Mouse (Mus musculus): ENCODE measurements around the gene Crtam. TPM values are rescaled to one million over a fixed set of nuclear protein-coding genes. Genes with fewer than 3 reads are reported as not detected.

The Crtam gene
- polyA plus RNA-seq, 1 experiment from 2014 or later = 0.17 TPM

DNA sequence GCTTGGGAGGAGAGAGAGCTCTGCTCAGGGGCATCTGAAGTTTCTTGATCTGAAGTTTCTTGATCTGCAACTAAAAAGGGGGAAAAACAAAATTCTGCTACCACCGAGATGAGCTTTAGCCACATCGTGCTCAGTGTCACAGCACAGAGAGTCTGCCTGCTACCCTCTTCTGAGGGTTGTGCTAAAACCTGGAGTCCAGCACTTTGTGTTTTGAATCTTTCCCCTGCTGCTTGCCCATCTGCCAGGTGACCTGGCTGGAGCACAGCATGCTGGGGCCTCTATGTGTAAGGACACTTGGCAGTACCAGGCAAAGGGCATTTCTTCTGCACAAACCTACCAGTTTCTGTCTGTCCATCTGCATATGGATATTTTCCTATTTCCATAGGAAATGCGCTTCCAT is 20.1 kb downstream of the Crtam start:
- no peak for DNase-seq (ENCODE audit: low spot score)
- H3K4me1 ChIP-seq (replicated peaks; ENCODE audit: control insufficient read depth, insufficient read depth, low read length) = no peaks in the 10 kb centered on the region
- no peak overlapping the region for H3K4me2 ChIP-seq (replicated peaks; ENCODE audit: low read depth, low read length)
- ATAC-seq (ENCODE audit: low FRiP score) = no peak
- H3K27ac ChIP-seq (ENCODE audit: low read depth, low read length) = no peak overlapping the region
- WGBS = 80% methylated on average over 3 of the region's 3 CpGs
- no peaks in the 10 kb centered on the region for H3K9me3 ChIP-seq (ENCODE audit: control insufficient read depth, low read length)
- H3K36me3 ChIP-seq (ENCODE audit: control insufficient read depth, insufficient read depth, low read length) = no peaks in the 10 kb centered on the region
- H3K27me3 ChIP-seq (ENCODE audit: control insufficient read depth, insufficient read depth, low read length) = no peaks in the 10 kb centered on the region
- H3K4me3 ChIP-seq (ENCODE audit: low read depth, low read length) = no peak overlapping the region
- no peak overlapping the region for H3K9ac ChIP-seq (ENCODE audit: low read depth, low read length)

DNA sequence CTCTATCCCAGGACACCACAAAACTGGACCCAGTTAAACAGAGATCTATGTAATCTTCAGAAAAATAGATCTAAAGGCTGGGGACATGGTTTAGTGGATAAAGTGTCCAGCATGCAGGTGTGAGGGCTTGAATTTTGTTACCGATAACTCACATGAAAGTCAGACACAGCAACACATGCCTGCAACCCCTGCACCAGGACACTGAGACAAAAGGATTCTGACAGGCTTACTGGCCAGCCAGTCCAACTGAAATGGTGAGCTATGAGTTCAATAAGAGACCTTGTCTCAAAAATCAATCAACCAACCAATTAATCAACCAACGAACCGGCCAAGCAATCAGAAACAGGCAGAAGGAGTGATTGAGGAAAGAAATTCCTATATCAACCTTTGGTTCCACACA is 20.7 kb downstream of the Crtam start:
- Histone ChIP-seq H3K4me1 (replicated peaks; ENCODE audit: control insufficient read depth, insufficient read depth, low read length) (no peaks in the 10 kb centered on the region), H3K9me3 (ENCODE audit: control insufficient read depth, low read length) (no peaks in the 10 kb centered on the region), H3K27me3 (ENCODE audit: control insufficient read depth, insufficient read depth, low read length) (no peaks in the 10 kb centered on the region), H3K4me2 (replicated peaks; ENCODE audit: low read depth, low read length) (no peak overlapping the region), H3K4me3 (ENCODE audit: low read depth, low read length) (no peak overlapping the region), H3K36me3 (ENCODE audit: control insufficient read depth, insufficient read depth, low read length) (no peaks in the 10 kb centered on the region), H3K27ac (ENCODE audit: low read depth, low read length) (no peak overlapping the region), H3K9ac (ENCODE audit: low read depth, low read length) (no peak overlapping the region)
- DNase-seq (ENCODE audit: low spot score) (no peak), ATAC-seq (ENCODE audit: low FRiP score) (no peak)
- 88% methylated on average over 3 of the region's 3 CpGs for WGBS

DNA sequence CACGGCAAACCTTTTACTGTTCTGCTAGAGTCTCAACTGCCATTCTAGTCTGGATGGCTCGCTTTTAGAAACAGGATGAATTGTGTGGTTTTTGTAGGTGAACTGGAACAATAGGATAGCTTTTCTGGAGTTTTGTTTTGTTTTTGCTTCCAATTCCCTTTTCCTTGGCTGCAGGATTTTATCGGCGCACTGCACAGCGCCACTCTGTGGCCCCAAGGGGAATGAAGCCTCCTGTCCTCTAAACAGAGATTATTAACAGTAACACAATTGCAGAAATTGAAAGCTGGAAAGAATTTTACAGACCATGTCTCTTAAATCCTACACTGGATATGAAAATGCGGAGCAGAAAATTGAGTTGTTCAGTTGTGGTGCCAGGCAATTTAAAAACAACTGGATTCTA is 21.9 kb downstream of the Crtam start:
- no peak overlapping the region for H3K4me3 ChIP-seq (ENCODE audit: low read depth, low read length)
- H3K36me3 ChIP-seq (ENCODE audit: control insufficient read depth, insufficient read depth, low read length) = no peaks in the 10 kb centered on the region
- DNase-seq (ENCODE audit: low spot score) = peak; percentile 62
- H3K9ac ChIP-seq (ENCODE audit: low read depth, low read length) = no peak overlapping the region
- H3K4me2 ChIP-seq (replicated peaks; ENCODE audit: low read depth, low read length) = no peak overlapping the region
- no peaks in the 10 kb centered on the region for H3K4me1 ChIP-seq (replicated peaks; ENCODE audit: control insufficient read depth, insufficient read depth, low read length)
- H3K9me3 ChIP-seq (ENCODE audit: control insufficient read depth, low read length) = no peaks in the 10 kb centered on the region
- no peak for ATAC-seq (ENCODE audit: low FRiP score)
- no peaks in the 10 kb centered on the region for H3K27me3 ChIP-seq (ENCODE audit: control insufficient read depth, insufficient read depth, low read length)
- no peak overlapping the region for H3K27ac ChIP-seq (ENCODE audit: low read depth, low read length)
- WGBS = 41% methylated on average over 6 of the region's 6 CpGs

DNA sequence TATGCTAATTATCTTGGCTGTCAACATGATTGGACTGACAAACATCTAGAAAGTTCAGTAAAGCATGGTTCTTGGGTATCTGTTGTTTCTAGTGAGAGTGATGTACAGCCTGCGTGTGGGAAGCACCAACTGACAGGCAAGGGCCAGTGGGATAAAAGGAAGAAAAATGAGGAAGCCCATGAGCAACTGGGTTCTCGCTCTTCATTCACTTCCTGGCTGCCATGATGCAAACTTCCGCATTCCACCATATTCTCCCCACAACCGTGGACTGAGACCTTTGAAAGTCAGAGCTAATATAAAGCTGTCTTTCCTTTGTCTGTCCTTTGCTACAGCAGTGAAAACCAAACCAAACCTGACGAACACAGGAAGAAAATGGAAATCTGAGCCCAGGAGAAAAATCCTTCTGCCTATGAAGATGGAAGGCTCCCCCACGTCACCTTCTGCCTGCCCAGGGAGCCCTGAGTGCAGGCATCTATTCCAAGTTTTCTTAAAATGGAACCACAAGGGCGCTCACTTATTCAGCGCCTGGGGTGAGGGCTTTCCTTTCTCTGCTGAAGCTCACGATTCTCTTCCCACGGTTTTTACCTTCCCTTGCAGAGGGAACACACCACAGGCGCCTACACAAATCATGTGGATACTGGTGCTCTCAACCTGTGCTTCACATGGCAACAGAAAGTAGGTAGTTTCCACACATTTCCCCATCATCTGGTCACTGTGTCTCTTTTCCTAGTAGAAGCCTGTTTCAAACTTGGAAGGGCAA is 30.2 kb downstream of the Crtam start:
- Histone ChIP-seq H3K4me1 (replicated peaks; ENCODE audit: control insufficient read depth, insufficient read depth, low read length) (no peaks in the 10 kb centered on the region), H3K4me2 (replicated peaks; ENCODE audit: low read depth, low read length) (no peak overlapping the region), H3K9me3 (ENCODE audit: control insufficient read depth, low read length) (no peaks in the 10 kb centered on the region), H3K27ac (ENCODE audit: low read depth, low read length) (no peak overlapping the region), H3K36me3 (ENCODE audit: control insufficient read depth, insufficient read depth, low read length) (no peaks in the 10 kb centered on the region), H3K27me3 (ENCODE audit: control insufficient read depth, insufficient read depth, low read length) (no peaks in the 10 kb centered on the region), H3K9ac (ENCODE audit: low read depth, low read length) (no peak overlapping the region), H3K4me3 (ENCODE audit: low read depth, low read length) (no peak overlapping the region)
- DNase-seq (ENCODE audit: low spot score) (no peak), ATAC-seq (ENCODE audit: low FRiP score) (no peak)
- WGBS = 82% methylated on average over 11 of the region's 11 CpGs

DNA sequence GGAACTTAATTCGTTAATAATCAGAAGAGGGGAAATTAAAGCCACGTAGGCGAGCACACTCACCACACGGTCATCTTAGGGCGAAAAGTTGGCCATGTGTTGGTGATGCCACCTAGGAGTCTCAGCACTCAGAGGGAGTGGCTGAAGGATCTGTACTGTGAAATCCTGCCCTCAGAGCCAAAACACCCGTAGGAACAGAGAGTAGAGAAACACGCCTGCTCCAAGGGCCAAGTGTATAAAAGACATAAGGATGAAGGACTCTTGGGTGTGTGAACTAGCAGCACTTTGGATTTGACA is 40.1 kb downstream of the Crtam start:
- peaks cover 32% of the 10 kb centered on the region for H3K27me3 ChIP-seq (ENCODE audit: control insufficient read depth, insufficient read depth, low read length)
- H3K4me1 ChIP-seq (replicated peaks; ENCODE audit: control insufficient read depth, insufficient read depth, low read length) = no peaks in the 10 kb centered on the region
- no peak overlapping the region for H3K9ac ChIP-seq (ENCODE audit: low read depth, low read length)
- peak overlapping the region; percentile 52 for H3K4me3 ChIP-seq (ENCODE audit: low read depth, low read length)
- ATAC-seq (ENCODE audit: low FRiP score) (no peak), DNase-seq (ENCODE audit: low spot score) (peak; percentile 46)
- no peak overlapping the region for H3K27ac ChIP-seq (ENCODE audit: low read depth, low read length)
- WGBS = 20% methylated on average over 7 of the region's 7 CpGs
- no peaks in the 10 kb centered on the region for H3K9me3 ChIP-seq (ENCODE audit: control insufficient read depth, low read length)
- no peaks in the 10 kb centered on the region for H3K36me3 ChIP-seq (ENCODE audit: control insufficient read depth, insufficient read depth, low read length)
- H3K4me2 ChIP-seq (replicated peaks; ENCODE audit: low read depth, low read length) = peak overlapping the region; percentile 97

DNA sequence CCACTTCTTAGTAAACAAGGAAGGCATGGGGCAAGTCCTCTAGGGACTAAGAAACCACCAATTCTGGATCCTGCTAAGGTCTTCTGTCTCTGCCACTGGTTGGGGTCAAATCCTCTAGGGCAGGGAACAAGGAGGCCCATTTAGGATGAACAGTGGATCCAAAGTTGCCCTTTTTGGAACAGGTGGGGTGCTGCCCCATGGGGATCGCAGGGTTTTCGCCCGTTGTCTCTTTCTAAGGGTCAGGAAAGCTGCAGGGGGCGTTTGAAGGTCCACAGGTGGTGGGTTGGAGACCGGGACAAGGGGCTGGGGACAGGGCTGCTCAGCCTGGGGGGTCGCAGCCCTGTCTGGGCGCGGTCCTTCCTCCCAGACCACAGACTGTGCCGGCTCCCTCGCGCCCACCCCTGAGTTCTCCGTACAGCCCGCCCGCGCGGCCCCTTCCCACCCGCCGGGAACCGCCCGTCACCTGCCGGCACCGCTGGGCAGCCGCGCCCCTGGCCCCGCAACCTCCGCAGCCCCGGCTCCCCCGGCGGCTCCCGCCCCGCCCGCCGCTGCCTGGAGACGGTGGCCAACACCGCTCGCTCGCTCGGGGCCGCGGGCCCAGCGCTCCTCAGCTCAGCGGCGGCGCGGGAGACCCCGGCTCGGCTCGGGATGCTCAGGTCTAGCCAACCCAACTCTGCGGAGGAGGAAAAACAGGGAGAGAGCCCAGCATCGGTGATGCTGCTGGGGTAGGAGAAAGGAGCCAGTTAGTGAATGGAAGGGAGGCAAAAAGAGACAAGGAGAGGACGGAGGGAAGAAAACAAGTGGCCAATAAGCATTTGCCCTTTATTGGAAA is 40.6 kb downstream of the Crtam start, which contains the start of gene Jhy:
Jhy (minus strand) TSS at position 533 of the 832 bp plus-strand sequence.
- peak within 1 kb of the TSS; percentile 6; the same call in 1 of the 2 replicates for H3K27ac ChIP-seq (ENCODE audit: low read depth, low read length)
- no peaks in the 10 kb centered on the region for H3K9me3 ChIP-seq (ENCODE audit: control insufficient read depth, low read length)
- peak within 1 kb of the TSS; percentile 97 for H3K4me2 ChIP-seq (replicated peaks; ENCODE audit: low read depth, low read length)
- H3K4me3 ChIP-seq (ENCODE audit: low read depth, low read length) = peak within 1 kb of the TSS; percentile 52
- ATAC-seq (ENCODE audit: low FRiP score) (peak; percentile 80), DNase-seq (ENCODE audit: low spot score) (peak; percentile 59)
- H3K36me3 ChIP-seq (ENCODE audit: control insufficient read depth, insufficient read depth, low read length) = no peaks in the 10 kb centered on the region
- peak within 1 kb of the TSS; percentile 62 for H3K9ac ChIP-seq (ENCODE audit: low read depth, low read length)
- WGBS = under 1% methylated on average over 50 of the region's 51 CpGs
- H3K4me1 ChIP-seq (replicated peaks; ENCODE audit: control insufficient read depth, insufficient read depth, low read length) = no peaks in the 10 kb centered on the region
- peaks cover 32% of the 10 kb centered on the region for H3K27me3 ChIP-seq (ENCODE audit: control insufficient read depth, insufficient read depth, low read length)

DNA sequence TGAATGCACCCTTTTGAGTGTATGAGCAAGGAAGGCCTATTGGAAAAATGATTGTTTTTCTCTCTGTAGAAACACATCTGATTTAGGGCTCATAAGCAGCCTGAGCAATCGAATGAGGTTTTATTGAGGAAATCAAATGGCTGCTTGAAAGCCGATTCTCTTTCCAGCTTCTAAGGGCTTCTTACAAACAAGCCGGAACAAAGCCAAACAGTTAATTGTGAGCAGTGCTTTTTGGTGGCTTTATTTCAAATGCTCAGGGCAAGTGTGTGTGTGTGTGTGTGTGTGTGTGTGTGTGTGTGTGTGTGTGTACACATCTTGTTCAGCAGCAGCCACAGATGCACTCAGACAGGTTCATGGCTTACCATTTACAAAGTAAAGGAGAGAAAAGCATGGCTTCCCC is 43.0 kb downstream of the Crtam start:
- Histone ChIP-seq H3K4me3 (ENCODE audit: low read depth, low read length) (no peak overlapping the region), H3K4me1 (replicated peaks; ENCODE audit: control insufficient read depth, insufficient read depth, low read length) (no peaks in the 10 kb centered on the region), H3K4me2 (replicated peaks; ENCODE audit: low read depth, low read length) (no peak overlapping the region), H3K27ac (ENCODE audit: low read depth, low read length) (no peak overlapping the region), H3K27me3 (ENCODE audit: control insufficient read depth, insufficient read depth, low read length) (peaks cover 32% of the 10 kb centered on the region), H3K36me3 (ENCODE audit: control insufficient read depth, insufficient read depth, low read length) (no peaks in the 10 kb centered on the region), H3K9me3 (ENCODE audit: control insufficient read depth, low read length) (no peaks in the 10 kb centered on the region), H3K9ac (ENCODE audit: low read depth, low read length) (no peak overlapping the region)
- 84% methylated on average over 3 of the region's 3 CpGs for WGBS
- DNase-seq (ENCODE audit: low spot score) (no peak), ATAC-seq (ENCODE audit: low FRiP score) (no peak)

DNA sequence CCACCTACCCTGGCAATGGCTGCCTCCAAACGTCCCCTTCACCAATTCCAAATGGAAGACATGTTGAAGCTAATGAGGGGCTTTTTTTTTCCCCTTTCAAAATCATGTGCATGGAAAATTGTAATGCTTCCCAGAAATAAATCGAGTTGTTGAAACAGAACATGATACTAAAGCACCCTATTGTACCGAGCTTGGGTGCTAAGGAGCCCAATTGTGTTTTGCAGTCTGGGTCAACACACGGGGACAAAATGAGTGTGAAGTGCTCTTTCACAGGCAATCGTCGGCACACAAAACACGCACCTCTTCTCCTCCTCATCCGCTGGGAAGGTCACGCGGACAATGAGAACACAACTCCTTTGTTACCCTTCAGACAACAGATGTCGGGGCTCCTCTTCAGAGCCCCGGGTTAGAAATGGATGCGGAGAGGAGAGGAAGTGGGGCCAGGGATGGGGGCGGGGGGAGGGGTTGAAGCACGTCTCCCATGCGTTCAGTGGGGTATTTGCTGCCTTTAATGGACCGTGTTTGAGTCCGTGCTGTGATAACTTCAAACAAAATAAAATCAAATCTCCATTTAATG is 55.3 kb downstream of the Crtam start:
- Histone ChIP-seq H3K27me3 (ENCODE audit: control insufficient read depth, insufficient read depth, low read length) (peaks cover 16% of the 10 kb centered on the region), H3K4me3 (ENCODE audit: low read depth, low read length) (no peak overlapping the region)

More for the DNA sequence above, 55.3 kb downstream of the Crtam start:
- Histone ChIP-seq H3K9me3 (ENCODE audit: control insufficient read depth, low read length) (no peaks in the 10 kb centered on the region), H3K9ac (ENCODE audit: low read depth, low read length) (no peak overlapping the region), H3K27ac (ENCODE audit: low read depth, low read length) (no peak overlapping the region), H3K4me2 (replicated peaks; ENCODE audit: low read depth, low read length) (0 out of 2 replicates have a peak overlapping the region, but pooled peaks have one; percentile 14), H3K36me3 (ENCODE audit: control insufficient read depth, insufficient read depth, low read length) (no peaks in the 10 kb centered on the region), H3K4me1 (replicated peaks; ENCODE audit: control insufficient read depth, insufficient read depth, low read length) (no peaks in the 10 kb centered on the region)
- ATAC-seq (ENCODE audit: low FRiP score) = peak; percentile 67; the same call in 1 of the 2 replicates
- peak; percentile 71 for DNase-seq (ENCODE audit: low spot score)
- WGBS = 29% methylated on average over 18 of the region's 18 CpGs

Measured in hindbrain, embryonic 11.5 days (tissue).